Mouse (Mus musculus) liver, embryonic 14.5 days (tissue): ENCODE data around the gene Sorcs2.

Source experiments
- CTCF ChIP-seq: IDR thresholded peaks from 2 replicates; pipeline ENCODE4 v1.5.1; 2016; ENCODE audit warnings: antibody characterized with exemption, low read depth, control low read depth
- EP300 ChIP-seq: IDR thresholded peaks from 2 replicates; pipeline ENCODE4 v1.6.1; 2016; ENCODE audit warnings: antibody characterized with exemption, low read depth

GRCm38 (mm10) chr5:36440741-36441140 lies 42.8 kb upstream of the Sorcs2 start:
- TF ChIP-seq EP300 (no peak), CTCF (no peak)
